Mouse (Mus musculus): ENCODE results near the gene Nfe2l3.
"Not testable (repeated sequence)": the region's sequence is repeated elsewhere in the genome, so short reads cannot be mapped to it uniquely, and the experiment has no call there.

The Nfe2l3 gene

DNA sequence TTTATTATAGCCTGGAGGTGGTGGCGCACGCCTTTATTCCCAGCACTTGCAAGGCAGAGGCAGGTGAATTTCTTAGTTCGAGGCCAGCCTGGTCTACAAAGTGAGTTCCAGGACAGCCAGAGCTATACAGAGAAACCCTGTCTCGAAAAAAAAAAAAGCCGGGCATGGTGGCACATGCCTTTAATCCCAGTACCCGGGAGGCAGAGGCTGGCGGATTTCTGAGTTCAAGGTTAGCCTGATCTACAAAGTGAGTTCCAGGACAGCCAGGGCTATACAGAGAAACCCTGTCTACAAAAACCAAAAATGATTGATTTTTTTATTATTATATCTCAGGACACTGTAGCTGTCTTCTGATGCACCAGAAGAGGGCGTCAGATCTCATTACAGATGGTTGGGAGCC is 52.1 kb downstream of the Nfe2l3 start:
- DNase-seq (ENCODE audit: low spot score in 2 of 2): not testable (repeated sequence)

DNA sequence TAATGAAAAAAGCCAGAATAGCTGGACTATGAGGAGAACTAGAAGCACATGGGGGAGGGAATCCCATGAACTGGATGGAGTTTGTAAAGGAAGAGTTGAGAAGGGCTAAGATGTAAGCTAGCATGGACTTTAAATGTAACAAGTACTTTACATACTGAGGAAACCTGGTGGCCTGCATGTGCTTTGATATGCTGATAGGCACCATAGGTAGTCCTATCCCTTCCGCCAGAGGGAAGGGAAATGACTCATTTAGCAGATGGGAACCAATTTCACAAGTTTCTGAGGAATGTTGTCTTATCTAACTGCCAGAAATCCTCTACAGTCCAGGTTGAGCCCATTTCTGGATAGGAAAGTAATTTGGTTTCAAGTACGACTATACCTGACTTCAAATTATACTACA is 53.2 kb downstream of the Nfe2l3 start:
- DNase-seq (ENCODE audit: low spot score in 2 of 2): no peak

DNA sequence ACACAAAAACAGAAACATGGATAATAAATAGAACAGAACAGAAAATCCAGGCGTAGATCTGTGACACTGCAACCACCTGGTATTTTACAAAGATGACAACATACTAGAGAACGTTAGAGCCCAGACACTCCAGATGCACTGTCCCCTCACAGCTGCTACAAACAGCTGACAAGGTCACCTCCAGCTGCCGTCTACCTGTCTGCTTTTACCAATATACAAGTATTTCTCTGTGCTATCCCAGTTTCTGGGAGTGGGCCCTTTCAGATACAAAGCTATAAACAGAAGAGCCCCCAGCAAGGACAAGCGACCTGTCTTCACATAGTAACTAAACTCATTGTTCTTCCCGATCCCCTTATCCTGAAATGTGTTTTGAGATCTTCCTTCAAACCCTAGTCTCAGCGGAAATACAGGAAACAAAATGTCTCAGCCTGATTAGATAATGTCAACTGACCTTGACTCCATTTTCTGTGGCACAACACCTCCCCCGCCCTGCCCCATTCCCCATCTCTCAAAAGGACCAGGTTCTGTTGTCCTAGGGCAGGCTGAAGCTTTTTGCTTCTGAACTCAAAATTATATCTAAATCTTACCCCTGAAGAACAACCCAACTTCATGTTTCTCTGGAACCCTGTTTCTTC is 53.7 kb downstream of the Nfe2l3 start:
- DNase-seq (ENCODE audit: low spot score in 2 of 2): no peak

DNA sequence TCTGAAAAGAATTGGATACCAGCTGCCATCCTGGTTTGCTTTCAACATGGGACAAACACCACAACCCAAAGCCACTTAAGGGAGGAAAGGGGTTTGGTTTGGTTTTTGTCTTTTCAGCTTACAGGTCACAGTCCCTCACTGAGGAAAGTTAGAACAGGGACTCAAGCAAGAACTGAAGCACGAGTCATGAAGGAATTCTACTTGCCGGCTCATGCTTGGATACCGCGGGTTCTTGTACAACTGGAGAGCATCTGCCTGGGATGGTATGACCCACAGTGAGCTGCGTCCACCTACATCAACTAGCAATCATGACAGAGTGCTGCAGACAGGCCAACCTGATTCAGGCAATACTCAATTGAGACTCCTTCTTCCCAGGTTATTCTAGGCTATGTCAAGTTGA is 54.3 kb downstream of the Nfe2l3 start:
- no peak for DNase-seq (ENCODE audit: low spot score in 2 of 2)

- DNase-seq (ENCODE audit: low spot score in 2 of 2): no peak
Observed at GRCm38 (mm10) chr6:51489787-51490186, 57.3 kb downstream of the Nfe2l3 start.

DNA sequence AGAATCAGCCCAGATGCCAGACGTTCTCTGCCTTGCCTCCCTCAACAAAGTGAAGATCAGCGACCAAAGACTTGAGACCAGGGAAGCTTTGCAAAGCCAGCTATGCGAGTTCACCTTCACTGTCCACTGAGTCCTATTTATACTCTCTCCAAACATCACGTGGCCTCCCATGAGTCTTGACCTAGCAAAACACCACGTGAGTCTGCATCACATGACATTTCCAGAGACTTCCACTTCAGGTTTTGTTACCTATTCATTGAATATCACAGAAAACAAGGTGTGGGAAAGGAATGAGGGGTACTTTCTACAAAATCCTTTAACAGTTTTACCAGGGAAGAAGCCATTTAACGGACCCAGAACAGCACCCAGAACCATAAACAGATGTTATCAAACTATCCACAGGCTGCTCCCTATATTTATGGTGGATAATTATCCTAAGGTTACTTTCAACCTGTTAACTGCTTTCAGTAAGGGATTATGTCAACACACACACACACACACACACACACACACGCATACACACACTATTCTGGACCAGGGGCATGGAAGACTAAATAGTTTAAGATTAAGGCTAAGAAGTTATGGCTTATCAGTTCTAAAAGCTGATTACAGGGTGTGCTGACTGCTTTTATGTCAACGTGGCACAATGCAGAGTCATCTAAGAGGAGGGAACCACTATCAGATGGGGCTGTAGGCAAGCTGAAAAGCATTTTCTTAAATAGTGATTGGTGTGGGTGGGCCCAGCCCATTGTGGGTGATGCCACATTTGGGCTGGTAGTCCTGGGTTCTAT is 65.0 kb downstream of the Nfe2l3 start:
- no peak for DNase-seq (ENCODE audit: low spot score in 2 of 2)

DNA sequence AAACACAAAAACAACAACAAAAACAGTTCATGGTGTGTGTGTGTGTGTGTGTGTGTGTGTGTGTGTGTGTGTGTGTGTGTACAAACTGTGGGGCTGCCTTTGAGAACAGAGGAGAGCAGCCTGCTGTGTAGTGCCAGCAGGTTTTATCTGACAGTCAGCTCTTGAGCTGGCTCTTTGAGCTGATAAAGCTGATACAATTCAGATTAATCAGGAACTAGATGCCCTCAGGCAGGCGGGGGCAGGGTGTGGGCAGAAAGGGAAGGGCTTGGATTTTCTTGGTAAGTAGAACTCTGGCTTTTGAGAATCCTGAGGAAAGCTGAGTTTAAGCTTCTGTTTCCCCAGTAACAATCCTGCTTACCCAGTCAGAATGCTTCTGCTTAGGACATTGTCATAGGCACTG is 73.2 kb downstream of the Nfe2l3 start:
- DNase-seq (ENCODE audit: low spot score in 2 of 2): no peak

GRCm38 (mm10) chr6:51507556-51507955 is 75.1 kb downstream of the Nfe2l3 start:
- no peak for DNase-seq (ENCODE audit: low spot score in 2 of 2)

Data from spleen, postnatal 14 days (tissue).